Mouse (Mus musculus) ES-Bruce4 (cell line): ENCODE measurements around the gene Apon. TPM values are rescaled to one million over a fixed set of nuclear protein-coding genes. Genes with fewer than 3 reads are reported as not detected.

Experiments used
- H3K27ac ChIP-seq: 2 replicates; pipeline ENCODE4 v1.5.1; 2012; ENCODE audit warnings: low read length, inconsistent platforms; ENCODE audit not compliant: insufficient read depth
- H3K27me3 ChIP-seq: 2 replicates; pipeline ENCODE4 v1.6.1; 2012; ENCODE audit warnings: mild to moderate bottlenecking, low read length, inconsistent platforms; ENCODE audit not compliant: control insufficient read depth, poor library complexity, insufficient read depth, severe bottlenecking
- H3K36me3 ChIP-seq: 2 replicates; pipeline ENCODE4 v1.6.1; 2012; ENCODE audit warnings: inconsistent platforms, mild to moderate bottlenecking, low read length, moderate library complexity; ENCODE audit not compliant: control insufficient read depth, poor library complexity, insufficient read depth, severe bottlenecking
- H3K4me1 ChIP-seq: one replicate; pipeline ENCODE4 v1.8.1; 2011; ENCODE audit warnings: low read length; ENCODE audit not compliant: control insufficient read depth, insufficient read depth
- H3K4me3 ChIP-seq: 2 replicates; pipeline ENCODE4 v1.5.1; 2011; ENCODE audit warnings: low read depth, mild to moderate bottlenecking, low read length
- H3K9ac ChIP-seq: 2 replicates; pipeline ENCODE4 v1.6.1; 2012; ENCODE audit warnings: low read depth, mild to moderate bottlenecking, inconsistent platforms; ENCODE audit not compliant: poor library complexity, severe bottlenecking
- H3K9me3 ChIP-seq: replicated peaks from 2 replicates; pipeline ENCODE4 v1.6.1; 2012; ENCODE audit warnings: mild to moderate bottlenecking, low read length, inconsistent platforms; ENCODE audit not compliant: control insufficient read depth, poor library complexity, insufficient read depth, severe bottlenecking
- CTCF ChIP-seq: IDR thresholded peaks from one replicate; pipeline ENCODE4 v1.8.1; 2011; ENCODE audit warnings: low read depth, low read length
- EP300 ChIP-seq: IDR thresholded peaks from 2 replicates; pipeline ENCODE4 v1.6.1; 2011; ENCODE audit warnings: low read depth, low read length; ENCODE audit not compliant: insufficient read depth
- POLR2A ChIP-seq: IDR thresholded peaks from one replicate; pipeline ENCODE4 v1.8.1; 2011; ENCODE audit warnings: low read length; ENCODE audit not compliant: insufficient read depth
- polyA plus RNA-seq: library from polyadenylated mRNA; stranded (reverse); fragments of >200 nt; gene quantifications from 2 replicates; pipeline ENCODE4 v1.2.4, GENCODE M21; 2011; ENCODE audit warnings: low read depth; ENCODE audit not compliant: missing spikeins, insufficient read depth, insufficient read length

Apon gene
- polyA plus RNA-seq, 1 experiment: 0.43 TPM

- TF ChIP-seq CTCF (no peak), EP300 (no peak), POLR2A (no peak)
- Histone ChIP-seq H3K4me1 (no peaks in the 10 kb centered on the region), H3K36me3 (peaks cover 10% of the 10 kb centered on the region; the same call in 1 of the 2 replicates), H3K9me3 (no peaks in the 10 kb centered on the region), H3K27ac (peak overlapping the region; percentile 49; the same call in 1 of the 2 replicates), H3K27me3 (no peaks in the 10 kb centered on the region), H3K4me3 (peak overlapping the region; percentile 34), H3K9ac (peak overlapping the region; percentile 98)
These were observed 22.8 kb upstream of the Apon start for GRCm38 (mm10) chr10:128231146-128231545.

GRCm38 (mm10) chr10:128231697-128232419, 22.0 kb upstream of the Apon start, which contains the start of gene Timeless:
Timeless (plus strand) TSS chr10:128232065.
- Histone ChIP-seq H3K4me3 (peak within 1 kb of the TSS; percentile 97), H3K4me1 (no peaks in the 10 kb centered on the region), H3K9ac (peak within 1 kb of the TSS; percentile 98), H3K36me3 (peaks cover 10% of the 10 kb centered on the region; the same call in 1 of the 2 replicates), H3K9me3 (no peaks in the 10 kb centered on the region), H3K27me3 (no peaks in the 10 kb centered on the region), H3K27ac (peak within 1 kb of the TSS; percentile 91)
- no peak for TF ChIP-seq CTCF
- TF ChIP-seq EP300: no peak
- TF ChIP-seq POLR2A: peak; percentile 51

- Histone ChIP-seq H3K4me3 (peak overlapping the region; percentile 97), H3K36me3 (peaks cover 10% of the 10 kb centered on the region; the same call in 1 of the 2 replicates), H3K27me3 (no peaks in the 10 kb centered on the region), H3K9ac (peak overlapping the region; percentile 98), H3K4me1 (no peaks in the 10 kb centered on the region), H3K27ac (peak overlapping the region; percentile 91), H3K9me3 (no peaks in the 10 kb centered on the region)
- TF ChIP-seq CTCF: peak; percentile 23
- no peak for TF ChIP-seq EP300
- TF ChIP-seq POLR2A: no peak
These were observed 21.4 kb upstream of the Apon start for GRCm38 (mm10) chr10:128232420-128232985.

GRCm38 (mm10) chr10:128236321-128236720, 17.6 kb upstream of the Apon start:
- Histone ChIP-seq H3K27me3 (no peaks in the 10 kb centered on the region), H3K9me3 (no peaks in the 10 kb centered on the region), H3K4me3 (no peak overlapping the region), H3K27ac (no peak overlapping the region), H3K36me3 (peaks cover 20% of the 10 kb centered on the region), H3K9ac (no peak overlapping the region), H3K4me1 (no peaks in the 10 kb centered on the region)
- TF ChIP-seq POLR2A (no peak), EP300 (no peak), CTCF (no peak)

- Histone ChIP-seq H3K4me3 (no peak overlapping the region), H3K36me3 (peaks cover 29% of the 10 kb centered on the region), H3K27ac (no peak overlapping the region), H3K9me3 (no peaks in the 10 kb centered on the region), H3K27me3 (no peaks in the 10 kb centered on the region), H3K9ac (no peak overlapping the region), H3K4me1 (no peaks in the 10 kb centered on the region)
- TF ChIP-seq POLR2A (no peak), CTCF (no peak), EP300 (no peak)
These were observed 16.0 kb upstream of the Apon start for GRCm38 (mm10) chr10:128237807-128238480.
